Mouse (Mus musculus) megakaryocyte, embryonic 14.5 days (primary cell): ENCODE measurements at regions not wholly inside any gene's neighbourhood (a gene's known extent, or its start where the extent isn't known, plus 50 kb on each side); places are given as distances from the start of the nearest gene placed in this dataset.

Source experiments
- FLI1 ChIP-seq: IDR thresholded peaks from 2 replicates; pipeline ENCODE4 v1.6.1; 2012; ENCODE audit warnings: low read length, inconsistent platforms, mixed read lengths
- GATA1 ChIP-seq: IDR thresholded peaks from 3 replicates; pipeline ENCODE4 v1.6.1; 2012; ENCODE audit warnings: mixed read lengths, low read length, inconsistent platforms, borderline replicate concordance

DNA sequence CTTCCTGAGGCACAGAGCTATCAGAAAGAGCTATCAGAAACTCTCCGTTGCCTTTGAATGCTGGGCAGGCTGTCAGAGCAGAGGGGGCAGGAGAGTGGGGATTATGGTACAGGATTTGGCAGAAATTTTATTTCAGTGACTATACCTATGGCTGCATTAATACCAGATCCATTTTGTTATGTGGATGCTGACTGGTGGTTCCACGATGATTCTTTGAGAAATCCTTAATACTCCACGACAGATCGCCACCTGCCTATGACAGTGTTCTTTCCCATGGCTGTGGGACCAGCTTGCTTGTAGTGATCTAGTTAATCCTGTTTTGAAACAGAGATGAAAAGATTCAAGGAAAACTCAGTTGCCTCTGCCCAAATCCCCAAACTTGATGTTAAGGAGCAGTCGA, 255.6 kb downstream of the Tmem38b start:
- no peak for TF ChIP-seq GATA1
- TF ChIP-seq FLI1, result no peak
